Mouse (Mus musculus) stomach, postnatal 0 days (tissue): Measurements from ENCODE around the gene Bysl.
"Not testable (repeated sequence)": the region's sequence is repeated elsewhere in the genome, so short reads cannot be mapped to it uniquely, and the experiment has no call there.

Experiments used
- CTCF ChIP-seq: IDR thresholded peaks from 2 replicates; pipeline ENCODE4 v1.5.1; 2016; ENCODE audit warnings: antibody characterized with exemption, low read depth, mild to moderate bottlenecking, moderate library complexity
- EP300 ChIP-seq: optimal IDR thresholded peaks from 2 replicates; pipeline ENCODE3; 2016; ENCODE audit warnings: antibody characterized with exemption

DNA sequence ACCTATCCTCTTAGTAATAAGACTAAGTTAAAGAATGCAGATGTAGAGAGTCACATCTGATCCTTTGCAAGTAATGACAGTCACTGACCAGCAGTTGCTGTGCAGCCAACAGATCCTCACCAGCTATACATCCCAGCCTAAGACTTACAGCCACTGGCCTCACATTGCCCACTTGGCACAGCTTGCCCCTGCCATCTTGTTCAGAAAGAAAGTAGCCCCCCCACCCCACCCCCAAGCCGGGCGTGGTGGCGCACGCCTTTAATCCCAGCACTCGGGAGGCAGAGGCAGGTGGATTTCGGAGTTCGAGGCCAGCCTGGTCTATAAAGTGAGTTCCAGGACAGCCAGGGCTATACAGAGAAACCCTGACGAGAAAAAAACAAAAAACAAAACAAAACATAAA, 43.1 kb upstream of the Bysl start:
- not testable (repeated sequence) for TF ChIP-seq CTCF, EP300
